Mouse (Mus musculus) CD4-positive helper T cell, adult 2 months (primary cell): ENCODE data around the gene Rnf115.

Experiments
- DNase-seq: peaks from one replicate; pipeline ENCODE4 v3.0.0-alpha.2; 2012; ENCODE audit warnings: low read depth, missing footprints, low spot score

Gene Rnf115

GRCm38 (mm10) chr3:96834587-96835348, 107.3 kb downstream of the Rnf115 start:
- no peak for DNase-seq

- DNase-seq = no peak
These were observed 109.0 kb downstream of the Rnf115 start for GRCm38 (mm10) chr3:96836414-96836813.

- DNase-seq = no peak
These were observed 111.7 kb downstream of the Rnf115 start for GRCm38 (mm10) chr3:96838996-96839645.
